Mouse (Mus musculus) E14TG2a.4 (cell line): ENCODE results near the gene Dot1l.

ENCODE experiments used
- CTCF ChIP-seq: conservative IDR thresholded peaks from 2 replicates; pipeline ENCODE4 v1.5.1; 2014; ENCODE audit warnings: low read length
- NANOG ChIP-seq: IDR thresholded peaks from 2 replicates; pipeline ENCODE4 v1.6.1; 2014; ENCODE audit warnings: borderline replicate concordance, low read length, mixed read lengths

GRCm38 (mm10) chr10:80798150-80799006, 43.4 kb downstream of the Dot1l start, which contains the start of the genes Sf3a2 and Plekhj1:
- no peak for TF ChIP-seq CTCF
- TF ChIP-seq NANOG: no peak
